Mouse (Mus musculus) v-Abl transformed pro-B cells (cell line): Measurements from ENCODE around the gene Arrdc4.

Experiments
- in situ Hi-C, 2 experiments: fragments of 400-800 bp; cut with MboI; formaldehyde crosslinking; loops; one replicate each; pipeline ENCODE4 v1.15.1; 2025; ENCODE audit not compliant: unreplicated experiment in 2 of 2

Arrdc4 gene

DNA sequence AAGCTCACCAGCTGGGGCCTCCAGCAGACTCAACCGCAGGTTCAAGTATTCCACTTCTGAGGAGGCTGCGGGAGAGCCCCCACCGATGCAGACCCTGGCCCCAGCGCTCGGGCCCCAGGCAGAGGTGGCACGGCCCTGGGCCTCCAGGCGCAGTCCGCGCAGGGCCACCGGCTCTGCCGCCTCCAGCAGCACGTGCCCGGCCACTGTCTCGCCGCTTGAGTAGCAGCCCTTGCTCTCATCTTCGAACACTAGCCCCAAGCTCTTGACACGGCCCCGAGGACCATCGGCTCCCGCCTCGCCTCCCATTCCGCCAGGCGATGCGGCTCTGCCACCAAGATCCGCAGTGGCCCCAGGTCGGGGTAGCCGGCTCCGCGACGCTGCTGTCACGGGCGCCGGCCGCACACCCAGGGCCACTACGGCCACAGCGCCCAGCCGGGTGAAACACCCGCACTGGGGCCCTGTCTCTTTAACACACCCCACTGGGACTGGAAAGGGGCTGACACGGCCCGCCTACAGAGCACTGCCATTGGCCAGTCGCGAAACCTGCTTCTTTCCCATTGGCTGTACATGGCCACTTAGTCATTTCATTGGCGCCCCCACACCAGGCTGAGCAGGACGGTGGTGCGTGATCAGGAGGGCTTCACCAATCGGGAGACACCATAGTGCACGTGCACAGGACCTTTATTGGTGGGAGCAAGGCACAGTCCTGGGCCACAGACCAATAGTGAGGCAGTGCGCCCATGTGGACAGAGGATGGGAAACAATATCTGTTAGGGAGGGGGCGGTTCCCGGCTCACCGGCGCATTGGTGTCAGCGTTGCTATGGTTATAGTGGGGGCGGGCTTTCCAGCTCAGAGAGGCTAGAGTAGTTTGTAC is at the start of gene Arrdc4:
Arrdc4 (minus strand) TSS at position 481 of the 875 bp plus-strand sequence.
- in situ Hi-C loops, result no loop called here

DNA sequence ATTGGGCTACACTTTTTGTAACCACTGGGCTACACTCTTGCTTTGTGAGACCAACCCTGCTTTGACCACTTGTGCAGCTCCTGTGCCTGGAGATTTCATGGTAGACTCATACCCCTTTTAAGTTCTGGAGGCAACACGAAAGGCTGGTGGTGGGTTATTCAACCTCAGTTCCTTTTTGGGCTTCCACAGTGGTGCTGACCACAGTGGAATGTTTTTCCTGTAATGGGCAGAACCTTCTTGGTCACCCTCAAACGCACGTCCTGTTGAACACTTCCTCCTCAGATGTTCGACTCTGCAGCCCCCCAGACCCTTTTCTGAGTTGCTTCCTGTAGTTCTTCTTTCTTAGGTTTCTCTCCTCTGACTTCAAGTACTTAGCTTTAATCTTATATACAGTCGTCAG is 46.5 kb upstream of the Arrdc4 start:
- in situ Hi-C loops, result no loop called here

DNA sequence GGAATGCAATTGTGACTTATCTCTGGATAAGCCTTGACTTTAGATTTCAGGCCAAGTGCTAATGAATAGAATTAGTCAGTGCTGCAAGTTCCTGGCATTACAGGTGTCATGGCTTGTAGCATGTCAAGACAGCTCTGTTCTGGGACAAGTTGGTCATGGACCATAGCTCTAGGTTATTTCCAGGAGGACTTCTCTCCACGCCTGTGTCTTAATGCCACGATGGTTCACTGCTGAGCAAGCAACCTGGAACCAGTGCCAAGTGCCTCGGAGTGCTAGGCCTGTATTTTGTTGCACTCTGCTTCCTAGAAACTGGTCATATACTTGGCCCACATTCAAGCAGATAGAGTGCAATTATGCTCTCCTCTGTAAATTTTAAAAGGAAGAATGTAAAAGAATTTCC is 39.7 kb upstream of the Arrdc4 start:
- in situ Hi-C loops, result no loop called here

DNA sequence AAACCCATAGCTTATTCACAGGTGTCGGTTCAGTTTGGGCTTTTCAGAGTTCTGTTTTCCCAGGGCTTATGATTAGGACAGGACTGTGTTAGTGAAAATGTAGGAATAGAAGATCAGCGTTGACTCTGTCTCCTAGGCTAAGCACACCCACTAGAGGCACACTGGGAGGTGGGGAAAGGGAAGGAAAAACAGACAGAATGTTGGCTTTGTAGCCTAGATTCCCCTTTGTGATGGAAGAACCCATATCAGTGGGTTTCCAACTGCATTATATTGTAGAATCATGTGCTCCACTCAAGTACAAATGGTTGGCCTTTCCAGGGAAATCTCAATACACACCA is 22.7 kb upstream of the Arrdc4 start:
- in situ Hi-C loops, result no loop called here

DNA sequence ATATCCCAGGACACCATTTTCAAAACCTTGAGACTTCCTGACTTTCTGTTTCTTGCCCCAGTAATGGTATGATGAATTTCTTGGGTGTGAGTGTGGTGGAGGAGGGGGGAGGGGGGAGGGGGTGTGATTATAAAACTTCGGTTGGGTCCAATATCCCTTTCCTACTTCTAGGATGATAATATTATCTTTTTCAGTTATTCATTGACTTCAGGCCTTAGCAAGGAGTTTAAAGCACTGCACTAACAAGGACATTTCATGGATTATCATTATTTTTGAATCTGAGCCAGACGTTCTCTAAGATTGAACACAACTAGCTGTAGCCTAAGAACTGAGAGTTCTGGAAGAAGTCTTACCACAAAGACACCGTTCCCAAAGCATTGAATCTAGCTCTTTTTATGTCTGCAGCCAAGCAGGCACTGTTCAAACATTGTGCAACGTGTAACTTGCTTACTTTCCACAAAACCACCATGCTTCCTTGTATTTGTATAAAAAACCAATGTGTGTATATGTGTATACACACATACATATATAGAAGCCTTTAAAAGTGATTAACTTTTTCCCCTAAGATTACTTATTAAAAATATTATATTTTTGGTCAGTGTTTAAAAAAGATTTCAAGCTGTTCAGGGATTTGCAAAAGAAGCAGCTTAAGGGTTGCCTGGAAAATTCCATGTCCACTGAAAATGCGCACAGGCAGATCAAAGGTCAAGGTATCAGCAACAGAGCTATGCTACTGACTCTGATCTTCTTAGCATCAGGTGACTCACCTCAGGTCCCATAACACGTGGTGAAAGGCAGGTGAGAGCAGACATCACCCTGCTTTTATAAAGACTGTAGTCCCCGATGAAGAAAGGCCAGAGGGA is 22.1 kb upstream of the Arrdc4 start:
- in situ Hi-C loops, result no loop called here

DNA sequence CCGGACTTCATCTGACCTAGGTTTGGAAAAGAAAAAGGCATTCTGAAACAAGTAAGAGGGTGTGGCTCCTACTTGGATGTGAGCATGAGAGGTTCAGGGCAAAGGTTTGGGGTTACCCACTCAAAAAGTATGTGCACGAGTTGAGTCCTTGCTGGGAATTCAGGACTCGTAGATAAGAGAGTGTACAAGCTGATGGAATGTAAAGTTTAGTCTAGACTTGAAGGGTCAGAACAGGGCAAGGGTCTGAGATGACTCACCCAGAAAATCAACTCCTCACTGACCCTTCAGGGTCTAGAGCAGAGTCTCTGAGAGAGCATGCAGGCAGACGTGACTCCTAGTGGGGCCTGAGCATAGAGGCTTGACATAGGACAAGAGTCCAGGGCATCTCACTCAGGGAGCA is 16.9 kb upstream of the Arrdc4 start:
- in situ Hi-C loops, result no loop called here

DNA sequence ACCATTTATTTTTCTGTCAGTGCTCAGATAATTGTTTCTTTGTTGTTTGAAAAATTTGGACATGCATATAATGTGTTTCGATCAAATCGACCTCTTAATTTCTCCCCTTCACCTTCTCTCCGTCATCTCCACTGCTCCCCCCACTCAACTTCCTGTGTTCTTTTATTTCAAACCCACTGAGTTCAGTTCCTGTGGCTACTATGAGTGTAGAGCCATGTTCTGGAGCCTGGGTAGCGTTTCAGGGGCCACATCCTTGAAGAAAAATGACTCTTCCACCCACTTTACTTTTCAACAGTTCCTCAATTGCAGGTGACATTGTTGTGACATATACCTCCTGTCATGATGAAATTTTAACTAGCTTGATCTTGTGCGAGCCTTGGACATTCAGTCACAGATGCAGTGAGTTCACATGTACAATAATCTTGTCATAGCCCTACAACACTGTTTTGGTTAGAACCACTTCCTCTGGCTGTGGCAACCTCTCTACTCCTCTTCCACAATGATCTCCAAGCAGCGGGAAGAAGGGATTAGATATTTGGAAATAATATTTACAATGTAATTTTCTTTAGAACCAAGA is 10.2 kb upstream of the Arrdc4 start:
- in situ Hi-C loops, result no loop called here

DNA sequence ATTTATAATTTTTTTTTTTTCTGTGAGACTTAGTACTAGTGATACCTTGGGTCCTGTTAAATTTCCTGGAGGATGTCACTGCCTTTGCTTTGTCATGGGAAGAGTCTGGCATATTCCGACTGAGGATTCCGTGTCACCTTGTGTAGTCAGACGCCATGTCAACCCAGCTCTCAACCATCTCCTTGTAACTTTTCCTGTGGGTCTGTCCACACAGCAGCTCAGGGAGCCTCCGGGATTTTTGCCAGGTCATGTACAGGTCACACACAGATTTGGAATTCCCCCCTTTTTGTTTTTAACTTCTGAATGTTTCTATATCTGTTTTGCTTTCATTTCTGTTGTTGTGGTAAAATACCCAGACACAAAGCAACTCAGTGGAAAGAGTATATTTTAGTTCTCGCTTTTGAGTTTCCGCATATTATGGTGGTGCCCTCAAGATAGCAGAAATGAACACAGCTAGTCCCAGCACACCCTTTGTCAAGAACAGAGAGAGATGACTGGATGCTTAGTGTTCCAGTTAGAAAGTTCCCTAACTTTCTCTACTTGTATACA is 7.7 kb upstream of the Arrdc4 start:
- in situ Hi-C loops, result no loop called here

DNA sequence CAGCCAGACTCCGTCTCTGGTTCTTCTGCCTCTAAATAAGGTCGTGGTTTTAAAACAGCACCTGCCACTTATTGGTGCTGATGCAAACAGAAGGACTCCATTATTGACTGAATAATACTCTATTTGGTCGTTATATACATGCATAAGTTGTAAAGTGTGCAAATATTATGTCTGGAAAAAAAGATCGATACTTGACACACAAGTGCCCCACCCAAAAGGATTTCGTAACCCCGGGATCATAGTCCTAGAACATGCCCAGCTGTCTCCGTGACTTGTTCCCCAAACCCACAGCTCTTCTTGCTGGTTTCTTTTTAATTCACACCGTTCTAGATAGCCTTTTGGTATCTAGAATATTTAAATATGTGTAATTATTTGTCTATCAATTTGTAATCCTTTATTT is 878 bp upstream of the Arrdc4 start:
- in situ Hi-C loops, result no loop called here

DNA sequence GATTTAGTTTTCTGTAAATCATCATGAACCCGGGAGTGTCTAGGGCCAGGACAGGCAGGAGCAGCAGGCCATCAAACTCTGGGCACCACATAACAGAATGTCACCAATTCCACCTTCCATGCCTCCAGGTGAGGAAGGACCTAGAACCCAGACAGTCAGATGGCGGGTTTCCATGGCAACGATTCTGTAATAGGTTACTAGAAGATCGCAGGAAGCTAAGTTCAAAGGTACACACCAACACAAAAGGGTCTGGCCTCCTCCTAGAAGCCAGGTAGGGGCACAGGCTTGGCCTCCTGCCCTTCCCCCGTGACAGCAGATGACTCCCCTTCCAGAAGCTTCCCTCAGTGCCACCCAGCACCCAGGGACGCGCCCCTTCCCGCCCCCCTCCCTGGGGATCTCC is 680 bp downstream of the Arrdc4 start:
- in situ Hi-C loops, result no loop called here

DNA sequence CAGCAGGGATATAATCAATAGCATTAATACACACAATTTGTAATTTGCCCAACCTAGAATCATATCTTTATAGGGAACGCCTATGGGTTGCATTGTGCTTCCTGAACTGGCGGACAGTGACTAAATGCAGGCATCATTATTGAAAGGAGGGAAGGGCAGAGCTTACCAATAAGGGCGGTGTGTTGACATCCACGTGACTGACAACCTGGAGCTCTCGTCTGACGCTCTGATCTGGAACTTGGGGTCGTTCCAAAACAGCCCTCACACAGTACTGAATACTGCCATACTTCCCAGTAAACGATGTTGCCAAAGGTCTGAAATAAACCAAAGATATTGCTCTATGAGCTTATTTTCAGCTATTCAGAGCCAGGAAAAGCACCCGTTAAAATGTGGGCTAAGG is 4.4 kb downstream of the Arrdc4 start:
- in situ Hi-C loops, result no loop called here

DNA sequence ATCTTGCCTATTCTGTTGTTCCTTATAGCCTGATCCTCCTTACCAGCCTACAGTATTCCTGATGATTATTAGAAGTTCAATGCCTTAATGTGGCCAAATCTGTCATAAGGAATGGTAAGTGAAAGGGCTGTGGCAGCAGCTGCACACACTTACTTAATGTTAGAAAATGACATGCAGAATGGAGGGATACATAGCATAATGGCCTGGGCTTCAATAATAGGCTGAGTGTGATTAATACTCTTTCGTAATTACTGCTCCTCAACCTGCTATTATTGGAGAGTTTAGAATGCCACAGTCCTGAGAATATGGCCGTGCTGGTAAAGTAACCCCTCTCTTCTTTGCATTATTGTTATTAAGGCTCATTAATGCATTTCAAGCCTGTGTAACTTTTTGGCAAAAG is 4.8 kb downstream of the Arrdc4 start:
- in situ Hi-C loops, result no loop called here

DNA sequence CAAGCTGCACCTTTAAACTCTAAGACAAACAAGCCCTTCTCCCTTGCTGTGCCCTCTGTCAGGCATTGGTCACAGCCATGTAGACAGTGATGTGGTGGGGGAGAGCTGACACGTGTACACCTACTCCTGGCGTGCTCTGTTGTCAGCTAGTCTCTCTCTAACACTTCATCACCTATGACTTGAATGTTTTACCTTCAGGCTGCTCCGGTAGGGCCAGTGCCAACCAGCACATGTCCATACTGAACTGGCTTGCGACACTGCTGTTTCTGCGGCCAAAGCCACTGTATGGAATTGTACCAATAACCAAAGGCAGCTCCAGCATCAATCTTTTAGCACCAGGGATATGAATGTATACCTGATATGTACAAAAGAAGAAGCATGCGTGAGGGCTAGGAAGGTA is 8.3 kb downstream of the Arrdc4 start:
- in situ Hi-C loops, result no loop called here

DNA sequence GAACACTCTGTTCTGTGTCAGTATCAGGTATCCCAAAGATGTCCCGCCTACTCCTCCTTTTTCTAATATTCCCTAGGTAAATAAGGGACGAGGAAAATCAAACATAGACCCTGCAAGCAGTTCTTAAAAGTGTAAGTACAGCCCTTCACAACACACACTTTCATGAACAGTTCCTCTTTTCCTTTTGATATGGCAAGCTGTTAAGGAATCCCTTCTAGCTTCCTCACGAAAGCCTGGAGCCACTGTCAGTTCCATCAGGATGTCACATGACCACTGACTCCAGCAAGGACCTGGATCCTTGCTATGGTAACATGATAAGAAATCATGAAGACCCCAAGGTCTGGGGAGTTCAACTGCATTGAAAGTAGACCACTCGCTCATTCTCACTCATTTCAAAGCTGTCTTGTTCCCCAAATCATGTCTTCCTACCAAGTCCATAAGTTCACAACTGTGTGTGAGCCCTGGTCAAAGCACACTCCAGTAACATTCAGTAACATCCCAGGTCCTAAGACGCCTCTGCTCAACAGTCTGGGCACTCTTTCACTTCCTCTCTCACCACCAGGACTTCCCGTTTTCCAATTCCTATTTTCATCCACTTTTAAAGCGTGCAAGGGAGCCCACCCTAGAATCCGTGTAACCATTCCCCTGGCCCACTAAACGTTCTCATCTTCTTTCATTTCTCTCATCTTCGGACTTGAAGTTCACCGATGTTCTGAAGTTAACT is 10.2 kb downstream of the Arrdc4 start:
- in situ Hi-C loops, result no loop called here

DNA sequence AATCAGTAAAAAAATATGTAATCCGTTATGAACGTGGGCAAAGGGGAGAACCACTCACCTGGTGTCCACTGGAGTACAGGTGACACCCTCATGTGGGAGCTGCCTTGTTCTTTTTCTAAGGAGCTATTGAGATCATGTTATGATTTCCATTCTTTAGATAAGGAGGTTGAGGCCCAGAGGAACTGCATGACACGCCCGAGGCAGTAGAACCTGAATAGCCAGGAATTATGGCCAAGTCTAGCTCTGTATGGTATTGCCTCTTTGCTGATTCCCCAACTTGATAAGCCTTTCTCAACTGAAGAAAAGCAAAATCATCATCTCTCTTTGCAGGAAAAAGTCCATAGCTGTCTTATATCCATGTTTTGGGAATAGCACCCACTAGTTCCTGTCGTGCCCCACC is 22.7 kb downstream of the Arrdc4 start:
- in situ Hi-C loops, result no loop called here

DNA sequence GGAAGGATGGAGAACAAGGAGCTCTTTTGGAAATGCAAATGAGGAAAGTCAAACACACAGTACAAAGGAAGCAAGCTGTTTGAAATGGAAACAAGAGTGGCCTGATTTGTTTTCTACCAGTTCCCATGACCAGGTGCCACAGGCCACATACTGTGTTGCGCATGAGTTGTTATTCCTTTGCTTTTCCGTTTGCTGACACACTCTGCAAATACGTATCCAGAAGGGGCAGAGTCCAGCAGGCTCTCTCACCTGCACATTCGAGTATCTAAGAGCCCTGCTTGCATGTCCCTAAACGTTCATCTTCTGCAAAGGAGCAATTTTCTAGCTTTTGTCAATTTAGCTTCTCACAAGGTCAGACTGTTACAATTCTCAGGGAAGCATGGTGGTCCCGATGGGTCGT is 24.3 kb downstream of the Arrdc4 start:
- in situ Hi-C loops, result no loop called here

DNA sequence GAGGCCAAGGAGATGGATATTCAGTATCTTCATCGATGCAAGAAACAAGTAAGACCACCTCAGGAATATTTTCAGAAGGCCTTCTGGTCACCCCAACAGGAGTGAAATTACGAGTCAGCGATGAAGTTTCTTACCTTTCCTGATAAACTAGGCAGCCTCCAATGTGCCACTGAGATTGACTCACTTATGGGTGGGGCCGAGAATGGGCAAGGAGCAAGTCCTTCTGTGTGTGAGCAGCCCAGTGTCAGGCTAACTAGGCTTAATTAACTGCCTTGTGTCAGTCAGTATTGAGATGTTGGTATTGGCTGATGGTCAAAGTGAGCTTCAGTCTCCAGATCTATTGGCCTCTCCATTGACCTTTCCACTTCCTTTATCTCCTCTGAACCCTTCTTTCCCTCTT is 27.5 kb downstream of the Arrdc4 start:
- in situ Hi-C loops, result no loop called here

DNA sequence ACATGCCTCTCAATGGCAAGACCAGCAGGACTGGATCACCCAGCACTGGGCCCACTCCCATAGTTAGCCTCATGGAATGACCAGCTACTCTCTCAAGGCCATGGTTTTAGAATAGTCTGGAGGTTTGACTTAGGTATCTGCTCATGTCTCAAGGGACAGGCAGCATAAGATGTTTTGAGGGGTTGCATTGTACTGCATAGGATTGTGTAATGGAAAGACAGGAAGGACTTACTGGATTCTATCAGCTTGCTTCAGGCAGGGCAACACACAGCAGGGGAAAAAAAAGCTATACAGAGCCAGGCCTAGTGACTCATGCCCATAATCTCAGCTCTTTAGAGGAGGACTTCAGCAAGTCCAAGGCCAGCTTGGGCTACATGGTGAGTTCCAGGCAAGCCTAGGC is 31.1 kb downstream of the Arrdc4 start:
- in situ Hi-C loops, result no loop called here

DNA sequence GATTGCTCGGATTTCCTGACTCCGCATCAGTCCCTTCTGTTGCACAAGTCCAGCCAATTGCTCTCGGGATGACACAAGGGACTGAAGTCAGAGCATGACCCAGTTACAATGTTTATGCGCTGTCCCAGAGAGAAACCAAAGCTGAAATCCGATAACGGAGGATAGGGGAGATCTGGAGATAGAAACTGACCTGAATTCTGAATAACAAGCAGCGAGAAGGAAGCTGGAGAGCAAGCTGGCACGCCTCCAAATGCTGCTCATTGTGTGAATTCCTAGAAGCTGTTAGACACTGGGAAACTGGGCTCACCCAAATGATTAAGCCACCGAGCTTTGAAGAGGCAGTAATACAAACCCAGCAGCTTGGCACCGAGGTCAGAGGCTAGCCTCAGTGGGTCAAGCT is 31.5 kb downstream of the Arrdc4 start:
- in situ Hi-C loops, result no loop called here

DNA sequence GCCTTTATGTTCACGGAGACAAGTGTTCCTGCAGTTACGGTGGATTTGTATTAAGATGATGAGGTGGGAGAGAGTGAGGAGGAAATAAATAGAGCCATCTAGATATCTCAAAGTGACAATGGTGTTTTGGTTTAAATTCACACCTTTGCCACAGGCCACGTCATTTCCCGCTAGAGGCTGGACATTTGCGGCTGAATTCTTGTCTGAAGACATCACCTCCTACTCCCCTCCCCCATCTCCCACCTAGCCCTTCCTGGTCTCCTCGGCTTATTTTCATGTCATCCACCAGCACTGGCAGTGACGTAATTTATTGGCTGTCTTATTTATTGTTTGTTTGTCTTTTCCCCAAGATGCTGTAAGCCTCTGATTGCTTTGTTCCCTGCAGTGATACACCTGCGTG is 32.1 kb downstream of the Arrdc4 start:
- in situ Hi-C loops, result no loop called here

DNA sequence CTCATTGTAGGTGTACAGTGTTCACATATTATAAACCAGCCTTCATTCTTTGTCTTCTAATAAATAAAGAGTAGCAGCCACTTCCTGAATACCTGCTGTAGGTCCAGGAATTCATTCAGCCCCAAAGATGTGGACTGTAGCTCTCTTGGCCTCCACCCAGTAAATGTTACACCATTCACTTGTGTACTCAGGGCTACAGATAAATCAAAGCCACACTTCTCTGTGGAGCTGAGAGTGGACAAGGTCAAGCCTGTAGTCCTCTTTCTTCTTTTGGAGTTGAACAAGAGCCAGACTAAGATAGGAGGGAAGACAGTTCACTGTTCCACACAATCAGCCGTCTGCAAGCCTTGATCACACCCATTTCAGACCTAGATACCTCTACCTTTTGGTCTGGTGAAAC is 36.1 kb downstream of the Arrdc4 start:
- in situ Hi-C loops, result no loop called here
